Mouse (Mus musculus) heart, adult 2 months (tissue): Measurements from ENCODE around the gene Pms1. TPM values are rescaled to one million over a fixed set of nuclear protein-coding genes. Genes with fewer than 3 reads are reported as not detected.

Experiments used
- DNase-seq, 2 experiments: peaks; one replicate each; pipeline ENCODE4 v3.0.0; 2021
- H3K27ac ChIP-seq: fragments of 200-600 bp; 2 replicates; pipeline ENCODE4 v1.8.1; 2022
- H3K27me3 ChIP-seq: fragments of 200-500 bp; 2 replicates; pipeline ENCODE4 v1.6.1; 2012; ENCODE audit warnings: mild to moderate bottlenecking, low read length, inconsistent platforms, mixed read lengths; ENCODE audit not compliant: control insufficient read depth, insufficient read depth
- H3K36me3 ChIP-seq: fragments of 200-500 bp; 2 replicates; pipeline ENCODE4 v1.6.1; 2012; ENCODE audit warnings: low read length, inconsistent platforms; ENCODE audit not compliant: control insufficient read depth, insufficient read depth
- H3K4me1 ChIP-seq: fragments of 200-500 bp; 2 replicates; pipeline ENCODE4 v1.6.1; 2011; ENCODE audit warnings: low read length; ENCODE audit not compliant: control insufficient read depth, insufficient read depth
- H3K4me3 ChIP-seq: fragments of 200-600 bp; 2 replicates; pipeline ENCODE4 v1.8.1; 2022
- H3K79me2 ChIP-seq: fragments of 200-500 bp; replicated peaks from 2 replicates; pipeline ENCODE4 v1.6.1; 2012; ENCODE audit warnings: mild to moderate bottlenecking, inconsistent platforms, low read length, moderate library complexity, mixed read lengths; ENCODE audit not compliant: control insufficient read depth, insufficient read depth
- H3K9ac ChIP-seq: fragments of 200-500 bp; 2 replicates; pipeline ENCODE4 v1.6.1; 2012; ENCODE audit warnings: low read depth, mild to moderate bottlenecking, control low read depth, inconsistent platforms, low read length, mixed read lengths
- CTCF ChIP-seq: fragments of 200-600 bp; IDR thresholded peaks from 2 replicates; pipeline ENCODE4 v1.8.1; 2022; ENCODE audit warnings: antibody characterized with exemption, mild to moderate bottlenecking, moderate library complexity
- EP300 ChIP-seq: fragments of 200-500 bp; IDR thresholded peaks from 2 replicates; pipeline ENCODE4 v1.6.1; 2011; ENCODE audit warnings: low read depth, low read length, control low read depth; ENCODE audit not compliant: insufficient read depth
- POLR2A ChIP-seq: fragments of 200-500 bp; IDR thresholded peaks from 2 replicates; pipeline ENCODE4 v1.6.1; 2011; ENCODE audit warnings: mild to moderate bottlenecking, low read depth, low read length, control low read depth; ENCODE audit not compliant: insufficient read depth
- WGBS: fragments of 180-500 bp; shearing (Covaris S2); methylation state at CpG from one replicate; pipeline ENCODE4 v1.1.7; 2018; 5-methylcytosine and 5-hydroxymethylcytosine counted together
- intact Hi-C: fragments of 180-260 bp; cut with DNase I; formaldehyde crosslinking; loops from one replicate; pipeline ENCODE4 v1.15.1; 2025
- polyA plus RNA-seq: library from polyadenylated mRNA; depleted of rRNA; stranded (reverse); fragments of >200 nt; gene quantifications from 2 replicates; pipeline ENCODE4 v1.2.3, GENCODE M21; 2012
- total RNA-seq, 2 experiments: library from RNA; stranded (reverse); gene quantifications; 2 replicates each; pipeline ENCODE4 v1.2.3; 2021

Gene Pms1
- total and polyA plus RNA-seq, 3 experiments: 2.0 to 13.8 (median 10.9) TPM

DNA sequence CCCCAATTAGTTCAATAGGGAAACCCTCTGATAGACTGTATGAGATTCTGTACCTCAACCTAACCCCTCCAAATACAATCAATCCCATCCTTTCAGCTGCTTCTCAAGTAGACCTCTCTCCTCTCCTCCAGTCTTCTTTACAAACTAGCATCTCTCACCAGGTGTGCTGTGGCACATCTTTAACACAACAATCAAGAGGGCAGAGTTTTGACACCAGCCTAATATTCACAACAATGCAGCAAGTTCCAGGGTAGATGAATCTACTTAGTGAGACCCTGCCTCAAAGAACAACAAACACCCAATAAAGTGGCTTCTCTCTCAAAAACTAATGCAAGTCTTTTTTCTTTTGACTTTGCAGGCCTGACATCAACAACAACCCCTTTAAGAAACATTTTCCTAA lies 86.7 kb downstream of the Pms1 start:
- H3K27me3 ChIP-seq: no peaks in the 10 kb centered on the region
- no peak overlapping the region for H3K9ac ChIP-seq
- H3K4me1 ChIP-seq: no peaks in the 10 kb centered on the region; the same call in 1 of the 2 replicates
- H3K79me2 ChIP-seq: no peaks in the 10 kb centered on the region
- H3K4me3 ChIP-seq: no peak overlapping the region
- no peak for DNase-seq
- intact Hi-C loops: no loop called here
- H3K36me3 ChIP-seq: no peaks in the 10 kb centered on the region
- H3K27ac ChIP-seq: no peak overlapping the region
- TF ChIP-seq EP300 (no peak), POLR2A (no peak)

DNA sequence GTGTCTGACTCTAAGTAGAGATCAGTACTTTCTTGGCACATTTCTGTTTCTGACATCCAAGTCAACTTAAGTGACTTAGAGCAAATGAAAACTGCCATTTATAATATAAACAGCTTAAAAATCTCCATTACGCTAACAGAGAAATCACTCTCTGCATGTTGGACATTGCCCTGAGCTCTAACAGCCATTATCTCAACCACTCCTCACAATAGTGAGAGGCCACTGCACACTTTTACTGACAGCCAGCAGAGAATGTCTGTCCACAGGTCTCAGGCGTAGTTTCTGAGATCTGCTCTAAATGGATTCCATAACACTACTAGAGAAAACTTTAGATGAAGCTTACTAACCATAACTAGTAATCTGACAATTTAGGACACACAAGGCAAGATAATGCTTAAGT lies 92.9 kb downstream of the Pms1 start:
- Histone ChIP-seq H3K27ac (no peak overlapping the region), H3K9ac (no peak overlapping the region), H3K36me3 (no peaks in the 10 kb centered on the region), H3K27me3 (no peaks in the 10 kb centered on the region), H3K79me2 (no peaks in the 10 kb centered on the region), H3K4me1 (no peaks in the 10 kb centered on the region), H3K4me3 (no peak overlapping the region)
- intact Hi-C loops: no loop called here
- WGBS: 94% methylated on average over 2 of the region's 2 CpGs
- DNase-seq: no peak
- TF ChIP-seq CTCF (no peak), EP300 (no peak), POLR2A (no peak)

DNA sequence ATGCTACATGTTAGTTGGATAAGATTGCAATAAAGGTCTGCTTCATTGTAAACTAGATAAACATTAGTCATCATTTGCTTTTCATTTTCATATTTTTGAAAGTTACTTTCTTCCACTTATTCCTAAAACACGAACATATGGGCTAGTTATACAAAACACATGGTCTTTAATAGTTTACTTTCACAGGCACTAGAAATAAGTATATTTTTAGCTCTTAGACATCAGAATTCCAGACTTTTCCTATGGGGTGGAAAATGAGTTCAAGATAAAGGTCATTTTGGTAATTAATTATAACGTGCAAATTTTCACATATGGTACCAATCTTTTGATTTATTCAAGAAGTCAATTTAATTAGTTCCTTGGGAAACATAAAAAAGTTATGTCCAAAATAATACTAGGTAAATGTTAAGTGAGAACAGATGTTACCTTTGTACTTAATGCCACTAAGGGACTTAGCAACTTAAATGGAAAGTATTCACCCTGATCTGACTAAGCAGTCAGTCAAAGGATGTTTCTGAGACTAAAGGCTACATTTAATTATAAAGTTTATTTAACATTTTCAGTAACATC lies 95.1 kb downstream of the Pms1 start:
- DNase-seq: no peak
- Histone ChIP-seq H3K9ac (no peak overlapping the region), H3K4me3 (no peak overlapping the region), H3K79me2 (no peaks in the 10 kb centered on the region), H3K4me1 (no peaks in the 10 kb centered on the region), H3K27me3 (no peaks in the 10 kb centered on the region), H3K27ac (no peak overlapping the region), H3K36me3 (no peaks in the 10 kb centered on the region)
- intact Hi-C loops: no loop called here
- TF ChIP-seq CTCF (no peak), EP300 (no peak), POLR2A (no peak)
- WGBS: 84% methylated on average over 2 of the region's 2 CpGs

DNA sequence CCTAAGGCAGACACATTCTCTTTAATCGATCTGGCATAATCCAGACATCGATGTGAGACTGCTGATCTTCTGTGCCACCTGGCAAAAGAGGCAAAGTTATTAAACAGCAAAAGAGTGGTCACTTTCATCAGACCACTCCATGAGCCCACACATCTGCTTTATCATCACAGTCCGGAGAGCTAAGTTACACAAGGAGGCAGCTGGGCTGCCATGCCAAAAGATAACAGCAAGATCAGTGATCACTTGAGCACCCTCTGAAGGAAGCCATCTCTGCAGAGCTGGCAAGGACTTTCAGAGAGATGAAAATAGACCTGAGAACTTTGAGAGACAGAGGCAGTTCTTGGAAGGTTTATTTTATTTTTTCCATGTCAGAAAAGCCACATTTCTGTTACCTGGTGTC lies 102.3 kb downstream of the Pms1 start:
- Histone ChIP-seq H3K4me3 (no peak overlapping the region), H3K36me3 (no peaks in the 10 kb centered on the region), H3K27me3 (no peaks in the 10 kb centered on the region), H3K4me1 (no peaks in the 10 kb centered on the region), H3K9ac (no peak overlapping the region), H3K27ac (no peak overlapping the region), H3K79me2 (no peaks in the 10 kb centered on the region)
- 71% methylated on average over 3 of the region's 3 CpGs for WGBS
- intact Hi-C loops: no loop called here
- TF ChIP-seq EP300 (no peak), CTCF (no peak), POLR2A (no peak)
- no peak for DNase-seq

DNA sequence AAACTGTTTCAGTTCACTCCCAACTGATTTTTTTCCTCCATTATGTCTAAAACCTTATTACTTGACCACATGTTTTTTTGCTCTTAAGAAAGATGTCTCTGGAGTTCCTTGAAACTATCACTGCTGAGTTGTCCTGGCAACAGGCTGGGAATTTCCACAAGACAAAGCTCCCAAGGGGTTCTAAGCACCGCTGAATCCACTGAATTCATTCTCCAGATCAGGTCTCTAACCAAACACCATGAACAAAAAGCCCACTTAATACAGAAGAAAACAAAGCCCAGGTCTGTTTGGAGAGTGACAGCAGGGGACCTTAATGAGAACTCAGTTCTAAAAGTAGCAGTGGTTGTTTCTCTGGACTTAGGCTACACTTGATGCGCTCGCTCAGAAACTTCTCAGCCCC lies 105.6 kb downstream of the Pms1 start:
- TF ChIP-seq CTCF (no peak), EP300 (no peak), POLR2A (no peak)
- intact Hi-C loops: no loop called here
- 68% methylated on average over 3 of the region's 3 CpGs for WGBS
- no peak overlapping the region for H3K9ac ChIP-seq
- H3K4me3 ChIP-seq: no peak overlapping the region
- no peaks in the 10 kb centered on the region for H3K36me3 ChIP-seq
- no peaks in the 10 kb centered on the region for H3K79me2 ChIP-seq
- no peaks in the 10 kb centered on the region for H3K27me3 ChIP-seq
- no peak for DNase-seq
- no peaks in the 10 kb centered on the region for H3K4me1 ChIP-seq
- H3K27ac ChIP-seq: no peak overlapping the region

DNA sequence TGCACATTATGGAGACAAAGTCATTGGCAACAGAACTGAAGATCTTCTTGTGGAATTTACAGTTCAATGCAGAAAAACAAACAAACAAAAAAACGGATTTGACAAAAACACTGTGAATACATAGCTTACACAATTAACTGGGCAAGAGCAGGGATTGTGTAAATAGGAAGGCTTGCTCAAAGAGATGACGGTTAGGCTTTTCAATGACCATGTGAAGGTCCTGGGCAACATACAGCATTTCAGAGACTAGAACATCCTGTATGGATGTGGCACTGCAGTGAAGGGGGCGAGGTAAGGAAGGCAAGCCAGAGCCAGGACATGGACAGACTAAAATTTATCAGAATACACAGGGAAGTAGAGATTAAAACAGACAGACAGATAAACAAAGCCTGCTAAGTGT lies 107.2 kb downstream of the Pms1 start:
- Histone ChIP-seq H3K4me3 (no peak overlapping the region), H3K27me3 (no peaks in the 10 kb centered on the region), H3K79me2 (no peaks in the 10 kb centered on the region), H3K4me1 (no peaks in the 10 kb centered on the region), H3K36me3 (no peaks in the 10 kb centered on the region), H3K27ac (no peak overlapping the region), H3K9ac (no peak overlapping the region)
- TF ChIP-seq CTCF (no peak), POLR2A (no peak), EP300 (no peak)
- no peak for DNase-seq
- 76% methylated on average over 3 of the region's 3 CpGs for WGBS
- intact Hi-C loops: no loop called here

DNA sequence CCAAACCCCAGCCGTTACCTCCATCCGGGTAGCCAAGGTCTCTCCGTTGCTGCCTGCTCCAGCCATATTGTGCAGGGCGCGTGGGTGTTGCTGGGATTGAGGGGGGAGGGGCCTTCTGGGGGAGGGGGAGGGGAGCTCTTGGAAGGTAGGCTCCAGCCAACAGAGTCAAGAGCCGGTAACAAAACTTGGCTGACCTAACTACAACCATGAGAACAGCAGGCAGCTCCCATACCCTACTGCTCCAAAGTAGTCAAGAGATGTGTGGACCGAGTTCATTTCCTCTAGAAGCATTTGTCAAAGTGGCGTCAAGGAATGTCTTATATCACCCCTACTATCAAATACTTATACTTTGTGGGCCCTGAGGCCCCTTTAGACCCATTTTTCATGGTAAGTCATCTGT lies 109.3 kb downstream of the Pms1 start, which contains the start of gene 1700019A02Rik:
TSS of gene 1700019A02Rik (minus strand) at position 101 of the 400 bp plus-strand sequence.
- TF ChIP-seq CTCF (no peak), EP300 (no peak), POLR2A (no peak)
- no peak within 1 kb of the TSS for H3K9ac ChIP-seq
- H3K4me3 ChIP-seq: no peak within 1 kb of the TSS
- intact Hi-C loops: no loop called here
- DNase-seq: no peak
- no peaks in the 10 kb centered on the region for H3K79me2 ChIP-seq
- H3K27ac ChIP-seq: no peak within 1 kb of the TSS
- no peaks in the 10 kb centered on the region for H3K27me3 ChIP-seq
- no peaks in the 10 kb centered on the region for H3K36me3 ChIP-seq
- WGBS: 90% methylated on average over 8 of the region's 8 CpGs
- H3K4me1 ChIP-seq: no peaks in the 10 kb centered on the region
